Mouse (Mus musculus) spleen, postnatal 14 days (tissue): ENCODE measurements around the gene Rab26.

Experiments used
- DNase-seq, 2 experiments: peaks; one replicate each; pipeline ENCODE4 v3.0.0; 2021 to 2022; ENCODE audit warnings: low spot score in 2 of 2

Gene Rab26

GRCm38 (mm10) chr17:24478663-24479380, 55.2 kb downstream of the Rab26 start, which contains the start of gene Mlst8:
TSS of gene Mlst8 (minus strand) at chr17:24479078.
- DNase-seq: peak; percentile 96 to 98

- no peak for DNase-seq
Observed at GRCm38 (mm10) chr17:24477985-24478600, 55.9 kb downstream of the Rab26 start.
